Mouse (Mus musculus) retina, postnatal 1 day (tissue): ENCODE measurements at regions not wholly inside any gene's neighbourhood (a gene's known extent, or its start where the extent isn't known, plus 50 kb on each side); places are given as distances from the start of the nearest gene placed in this dataset.
A peak's percentile ranks its signal among the peaks of the same experiment; 100 is the strongest.

ENCODE experiments used
- DNase-seq: peaks from one replicate; pipeline ENCODE4 v3.0.0-alpha.2; 2012

GRCm38 (mm10) chrX:103904038-103904696, 76.9 kb downstream of the Rlim start:
- no peak for DNase-seq

- DNase-seq: peak; percentile 31
Observed at GRCm38 (mm10) chrX:103879329-103879935, 57.6 kb upstream of the Slc16a2 start.
